Mouse (Mus musculus) inflammation-experienced regulatory T-cells, adult 6 months (primary cell): ENCODE data around the gene Ubr2. TPM values are rescaled to one million over a fixed set of nuclear protein-coding genes. Genes with fewer than 3 reads are reported as not detected.
A peak's percentile ranks its signal among the peaks of the same experiment; 100 is the strongest.

Source experiments
- ATAC-seq: one replicate; pipeline ENCODE4 v1.8.0; 2017
- polyA plus RNA-seq, 3 experiments: library from polyadenylated mRNA; unstranded; fragments of 100-300 nt; shearing (Covaris generic); gene quantifications; one replicate each; pipeline ENCODE4 v1.2.1; 2017

Gene Ubr2
- polyA plus RNA-seq: 10 to 100 TPM; 12.1 to 19.4 (median 13.2) TPM

GRCm38 (mm10) chr17:47009898-47010721 lies at the start of gene Ubr2:
Gene Ubr2 (minus strand): TSS chr17:47010556.
- peak; percentile 87 for ATAC-seq

GRCm38 (mm10) chr17:47059836-47060360 lies 49.5 kb upstream of the Ubr2 start:
- ATAC-seq: no peak

- no peak for ATAC-seq
Observed at GRCm38 (mm10) chr17:47057966-47058365, 47.6 kb upstream of the Ubr2 start.

GRCm38 (mm10) chr17:47056476-47056875 lies 46.1 kb upstream of the Ubr2 start:
- ATAC-seq: no peak

- no peak for ATAC-seq
Observed at GRCm38 (mm10) chr17:47055121-47055520, 44.8 kb upstream of the Ubr2 start.

- ATAC-seq: no peak
Observed at GRCm38 (mm10) chr17:47054613-47055012, 44.3 kb upstream of the Ubr2 start.

- no peak for ATAC-seq
Observed at GRCm38 (mm10) chr17:47050678-47051077, 40.3 kb upstream of the Ubr2 start.

DNA sequence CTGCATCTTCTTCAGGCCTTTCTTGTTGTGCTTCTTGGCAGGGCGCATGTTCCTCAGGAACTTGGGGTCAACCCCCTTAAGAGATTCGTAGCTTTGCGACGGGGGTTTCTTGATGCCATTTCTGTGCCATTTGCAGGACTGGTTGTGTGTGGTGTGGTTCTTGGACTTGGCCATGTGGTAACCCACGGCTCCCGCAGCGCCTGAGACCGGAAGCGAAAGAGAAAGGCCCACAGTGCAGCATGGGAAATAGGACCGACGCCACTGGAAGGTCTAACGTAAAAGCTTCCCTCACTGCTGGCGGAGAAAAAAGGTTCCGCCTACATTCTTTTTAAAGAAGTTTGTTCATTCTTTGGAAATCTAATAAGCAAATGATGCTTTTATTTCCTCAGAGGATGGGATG lies 32.5 kb upstream of the Ubr2 start:
- no peak for ATAC-seq

- ATAC-seq: no peak
Observed at GRCm38 (mm10) chr17:47038844-47039803, 28.8 kb upstream of the Ubr2 start.

GRCm38 (mm10) chr17:47034536-47034935 lies 24.2 kb upstream of the Ubr2 start:
- no peak for ATAC-seq

DNA sequence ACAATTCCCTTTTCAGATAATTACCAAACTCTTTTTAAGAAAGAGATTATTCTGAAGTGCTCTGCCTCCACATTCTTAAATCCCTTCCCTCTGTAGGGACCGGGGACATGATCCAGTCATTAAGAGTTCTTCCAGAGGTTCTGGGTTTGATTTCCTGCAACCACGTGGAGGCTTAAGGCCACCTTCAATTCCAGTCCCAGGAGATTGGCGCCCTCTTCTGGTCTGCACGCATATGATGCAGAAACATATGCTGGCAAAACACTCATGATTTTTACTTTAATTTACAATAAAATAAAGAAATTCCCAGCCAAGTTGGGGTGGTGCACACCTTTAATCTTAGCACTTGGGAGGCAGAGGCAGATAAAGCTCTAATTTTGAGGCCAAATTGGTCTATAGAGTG lies 23.3 kb upstream of the Ubr2 start:
- no peak for ATAC-seq

- ATAC-seq: no peak
Observed at GRCm38 (mm10) chr17:47024805-47025204, 14.4 kb upstream of the Ubr2 start.

DNA sequence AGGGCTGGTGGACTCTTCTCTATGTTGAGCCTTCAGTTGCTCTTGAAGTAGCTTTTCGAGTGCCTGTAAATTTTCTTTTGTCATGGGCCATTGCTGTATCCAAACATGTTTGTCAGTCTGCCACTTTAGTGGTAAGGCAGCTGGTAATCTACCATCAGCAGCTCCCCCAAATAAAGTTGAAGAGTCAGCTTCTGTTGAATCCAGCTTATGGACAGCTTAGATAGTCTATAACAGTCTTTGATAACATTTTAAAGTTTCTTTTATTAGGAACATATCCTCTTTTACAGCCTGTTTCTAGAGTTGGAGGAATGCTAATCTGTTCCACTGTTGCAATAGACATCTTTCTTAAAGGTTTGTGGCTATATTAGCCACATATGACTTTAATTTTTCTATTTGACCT lies 13.0 kb upstream of the Ubr2 start:
- no peak for ATAC-seq

DNA sequence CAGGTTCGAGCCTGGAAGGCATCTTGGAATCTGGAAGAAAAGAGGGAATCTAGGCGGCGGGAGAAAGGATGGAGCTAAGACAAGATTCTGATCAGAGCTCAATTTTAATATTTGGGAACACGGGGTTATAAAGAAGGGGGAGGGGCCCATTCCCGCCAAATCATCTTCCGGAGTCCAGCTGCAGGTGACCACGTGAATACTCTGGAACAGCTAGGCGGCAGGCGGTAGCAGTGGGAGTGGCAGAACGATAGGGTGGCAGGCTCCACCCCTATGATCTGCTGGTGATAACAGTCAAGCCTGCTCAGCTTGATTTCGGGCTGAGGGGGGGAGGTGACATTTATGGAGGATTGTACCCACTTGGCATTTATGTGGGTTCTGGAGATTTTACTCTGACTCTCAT lies 2.5 kb upstream of the Ubr2 start:
- no peak for ATAC-seq

- no peak for ATAC-seq
Observed at GRCm38 (mm10) chr17:47011661-47012043, 1.3 kb upstream of the Ubr2 start.

GRCm38 (mm10) chr17:47010722-47011660 lies 635 bp upstream of the Ubr2 start:
- ATAC-seq: peak; percentile 44

DNA sequence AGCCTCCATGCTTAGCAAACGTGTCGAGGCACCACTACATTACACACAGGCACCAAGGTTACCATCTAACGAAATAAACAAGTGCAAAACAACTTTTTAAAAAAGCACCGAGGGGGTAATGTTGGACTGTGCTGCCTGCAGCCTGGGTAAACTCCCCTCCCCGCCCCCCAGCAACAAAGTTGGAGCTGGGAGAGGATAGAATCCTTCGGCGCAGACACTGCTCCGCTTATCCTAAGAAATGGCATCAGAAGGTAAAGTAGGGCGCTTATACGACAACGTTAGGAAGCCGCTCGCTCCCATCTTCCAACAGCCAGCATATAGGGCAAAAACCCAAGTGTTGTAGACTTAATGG lies 834 bp downstream of the Ubr2 start:
- no peak for ATAC-seq

GRCm38 (mm10) chr17:47009016-47009415 lies 1.3 kb downstream of the Ubr2 start:
- ATAC-seq: peak; percentile 8

DNA sequence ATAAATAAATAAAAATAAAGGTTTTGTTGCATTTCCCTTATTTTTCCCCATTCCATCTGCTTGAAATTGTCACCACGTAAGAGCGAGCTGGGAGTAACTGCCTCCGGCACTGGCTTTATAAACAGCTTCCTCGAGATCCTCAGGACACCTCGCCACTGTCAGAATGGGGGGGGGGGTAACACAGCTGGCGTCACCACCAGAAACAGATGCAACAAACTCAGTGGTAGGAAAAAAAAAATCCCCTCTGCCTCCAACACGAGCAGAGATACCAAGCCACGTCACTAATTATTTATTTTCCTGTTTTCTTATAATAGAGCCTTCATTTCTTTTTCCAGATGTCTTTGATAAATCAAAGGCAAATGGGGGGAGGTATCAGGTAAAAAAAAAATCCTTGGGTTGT lies 1.9 kb downstream of the Ubr2 start:
- ATAC-seq: no peak

DNA sequence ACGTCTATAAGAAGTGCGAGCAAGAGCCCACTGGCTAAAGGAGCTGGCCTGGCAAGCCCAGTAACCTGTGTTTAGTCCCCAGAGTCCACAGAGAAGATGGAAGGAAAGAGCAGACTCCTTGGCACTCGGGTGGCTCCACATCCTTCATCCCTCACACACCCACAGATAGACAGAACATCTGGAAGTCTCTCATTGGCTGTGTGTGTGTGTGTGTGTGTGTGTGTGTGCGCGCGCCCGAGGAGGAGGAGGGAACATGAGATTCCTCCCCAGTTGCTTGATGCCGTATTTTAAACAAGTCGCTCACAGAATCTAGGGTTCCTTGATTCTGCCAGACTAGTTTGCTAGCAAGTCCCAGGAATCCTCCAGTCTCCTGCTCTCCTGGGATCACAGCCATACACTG lies 3.6 kb downstream of the Ubr2 start:
- ATAC-seq: no peak

- ATAC-seq: no peak
Observed at GRCm38 (mm10) chr17:47005741-47006405, 4.5 kb downstream of the Ubr2 start.

DNA sequence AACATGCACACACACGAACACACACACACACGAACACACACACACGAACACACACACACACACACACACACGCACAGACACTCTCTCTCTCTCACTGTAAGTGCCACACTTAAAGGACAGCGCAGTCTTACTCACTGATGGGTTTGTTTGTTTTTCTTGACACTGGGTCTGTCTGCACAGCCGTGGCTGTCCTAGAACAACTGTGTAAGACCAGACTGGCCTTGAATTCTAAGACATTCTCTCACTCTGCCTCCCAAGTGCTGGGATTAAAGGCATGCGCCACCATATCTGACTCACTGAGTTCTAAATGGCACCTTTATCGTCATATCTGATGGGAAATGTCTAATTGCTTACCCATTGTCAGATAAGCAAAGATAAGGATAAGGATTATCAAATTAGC lies 7.1 kb downstream of the Ubr2 start:
- no peak for ATAC-seq
